Mouse (Mus musculus) kidney, embryonic 16.5 days (tissue): Measurements from ENCODE around the gene 1700102P08Rik. TPM values are rescaled to one million over a fixed set of nuclear protein-coding genes. Genes with fewer than 3 reads are reported as not detected.

ENCODE experiments used
- ATAC-seq: fragments of 200-750 bp; cut with Nextera tagmentation; 2 replicates; pipeline ENCODE4 v1.8.0; 2017; ENCODE audit warnings: moderate TSS enrichment; ENCODE audit not compliant: low FRiP score, low TSS enrichment
- H3K27ac ChIP-seq: fragments of 300-500 bp; sonication (generic); 2 replicates; pipeline ENCODE4 v1.5.1; 2014; ENCODE audit warnings: low read length
- H3K27me3 ChIP-seq: fragments of 300-500 bp; sonication (generic); 2 replicates; pipeline ENCODE4 v1.6.1; 2014; ENCODE audit warnings: low read length, control low read depth, mixed read lengths; ENCODE audit not compliant: insufficient read depth
- H3K36me3 ChIP-seq: fragments of 300-500 bp; sonication (generic); 2 replicates; pipeline ENCODE4 v1.6.1; 2014; ENCODE audit warnings: low read length, control low read depth, mixed read lengths; ENCODE audit not compliant: insufficient read depth
- H3K4me1 ChIP-seq: fragments of 300-500 bp; sonication (generic); 2 replicates; pipeline ENCODE4 v1.6.1; 2014; ENCODE audit warnings: low read length, control low read depth, mixed read lengths; ENCODE audit not compliant: insufficient read depth
- H3K4me2 ChIP-seq: fragments of 300-500 bp; sonication (generic); replicated peaks from 2 replicates; pipeline ENCODE4 v1.6.1; 2014; ENCODE audit warnings: low read depth, low read length
- H3K4me3 ChIP-seq: fragments of 300-500 bp; sonication (generic); 2 replicates; pipeline ENCODE4 v1.5.1; 2014; ENCODE audit warnings: mild to moderate bottlenecking, low read length
- H3K9ac ChIP-seq: fragments of 300-500 bp; sonication (generic); replicated peaks from 2 replicates; pipeline ENCODE4 v1.6.1; 2014; ENCODE audit warnings: low read length
- H3K9me3 ChIP-seq: fragments of 300-500 bp; sonication (generic); 2 replicates; pipeline ENCODE4 v1.6.1; 2016; ENCODE audit warnings: low read length, control low read depth
- WGBS: fragments of 180-500 bp; shearing (Covaris S2); extraction: QIAGEN DNeasy Blood & Tissue Kit; methylation state at CpG from one replicate; pipeline ENCODE4 v1.1.7; 2014; 5-methylcytosine and 5-hydroxymethylcytosine counted together
- polyA plus RNA-seq: library from polyadenylated mRNA; unstranded; fragments of >200 nt; fragmentation: Nextera tagmentation; extraction: Ambion mirVana; gene quantifications from 2 replicates; pipeline ENCODE4 v1.2.1, GENCODE M21; 2015

Gene 1700102P08Rik
- polyA plus RNA-seq, 1 experiment from 2014 or later, result 0.62 TPM

DNA sequence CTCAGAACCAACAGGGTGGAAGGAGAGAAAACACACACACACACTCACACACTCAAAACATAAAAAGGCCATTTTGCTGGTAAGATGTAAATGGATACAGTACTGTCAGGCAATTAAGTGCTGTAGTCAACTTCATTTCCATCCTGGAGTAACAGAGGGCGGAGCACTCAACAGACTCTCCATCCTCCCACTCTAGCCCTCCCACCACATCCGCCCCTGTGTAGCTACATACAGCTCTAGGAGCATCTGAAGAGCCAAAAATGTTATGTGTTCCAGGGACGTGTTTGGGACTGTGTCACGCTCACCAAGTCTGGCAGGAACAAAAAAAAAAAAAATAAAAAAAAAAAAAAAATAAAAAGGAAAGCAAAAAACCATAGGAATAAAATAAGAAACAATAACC, 10.5 kb downstream of the 1700102P08Rik start:
- no peaks in the 10 kb centered on the region for H3K36me3 ChIP-seq
- no peaks in the 10 kb centered on the region for H3K9me3 ChIP-seq
- no peaks in the 10 kb centered on the region for H3K27me3 ChIP-seq
- no peak overlapping the region for H3K4me3 ChIP-seq
- no peak overlapping the region for H3K9ac ChIP-seq
- ATAC-seq, result no peak
- 70% methylated on average over 4 of the region's 4 CpGs for WGBS
- no peak overlapping the region for H3K4me2 ChIP-seq
- no peak overlapping the region for H3K27ac ChIP-seq
- no peaks in the 10 kb centered on the region; the same call in 1 of the 2 replicates for H3K4me1 ChIP-seq

DNA sequence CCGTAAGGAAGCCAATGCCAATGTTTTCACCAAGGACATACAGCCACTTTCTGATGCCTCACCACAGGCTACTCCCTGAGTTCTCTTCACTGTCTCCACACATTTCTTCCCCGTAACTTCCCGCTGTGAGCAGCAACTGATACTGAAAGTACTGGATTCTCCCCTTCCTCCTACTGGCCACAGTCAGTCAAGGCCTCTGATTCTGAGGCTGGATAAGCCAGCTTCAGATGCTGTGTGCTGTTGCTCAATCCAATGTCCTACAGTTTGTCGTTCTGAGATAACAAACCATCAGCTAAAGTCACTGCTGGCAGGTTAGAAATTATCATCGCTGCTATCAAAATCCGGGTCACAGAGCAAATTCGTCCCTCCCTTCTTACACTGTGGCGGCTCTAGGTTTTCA, 11.8 kb downstream of the 1700102P08Rik start:
- H3K9ac ChIP-seq, result no peak overlapping the region
- no peak overlapping the region for H3K4me2 ChIP-seq
- no peak for ATAC-seq
- no peaks in the 10 kb centered on the region for H3K27me3 ChIP-seq
- no peaks in the 10 kb centered on the region for H3K9me3 ChIP-seq
- H3K36me3 ChIP-seq, result no peaks in the 10 kb centered on the region
- H3K27ac ChIP-seq, result no peak overlapping the region
- WGBS, result 64% methylated on average over 8 of the region's 8 CpGs
- H3K4me1 ChIP-seq, result no peaks in the 10 kb centered on the region; the same call in 1 of the 2 replicates
- H3K4me3 ChIP-seq, result no peak overlapping the region

DNA sequence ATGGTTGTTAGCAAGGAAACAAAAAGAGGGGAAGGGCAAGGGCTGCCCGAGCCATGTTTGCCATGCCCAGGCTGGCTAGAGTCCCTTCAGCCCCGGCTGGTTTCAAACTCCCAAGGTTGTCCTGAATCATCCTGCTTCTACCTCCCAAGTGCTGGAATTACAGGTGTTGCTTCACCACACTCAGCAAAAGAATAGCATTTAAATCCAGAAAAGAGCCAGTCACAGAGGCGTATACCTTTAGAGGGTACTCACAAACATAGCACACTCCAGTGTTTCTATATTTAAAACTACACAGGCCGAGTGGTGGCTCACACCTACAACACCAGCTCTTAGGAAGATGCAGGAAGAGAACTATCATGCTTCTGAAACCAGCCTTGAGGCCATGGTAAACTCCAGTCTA, 16.9 kb downstream of the 1700102P08Rik start:
- H3K9ac ChIP-seq, result no peak overlapping the region
- no peak overlapping the region for H3K27ac ChIP-seq
- no peak overlapping the region for H3K4me2 ChIP-seq
- no peak for ATAC-seq
- no peaks in the 10 kb centered on the region for H3K9me3 ChIP-seq
- no peaks in the 10 kb centered on the region; the same call in 1 of the 2 replicates for H3K4me1 ChIP-seq
- H3K27me3 ChIP-seq, result no peaks in the 10 kb centered on the region
- 88% methylated on average over 4 of the region's 4 CpGs for WGBS
- no peak overlapping the region for H3K4me3 ChIP-seq
- no peaks in the 10 kb centered on the region for H3K36me3 ChIP-seq

DNA sequence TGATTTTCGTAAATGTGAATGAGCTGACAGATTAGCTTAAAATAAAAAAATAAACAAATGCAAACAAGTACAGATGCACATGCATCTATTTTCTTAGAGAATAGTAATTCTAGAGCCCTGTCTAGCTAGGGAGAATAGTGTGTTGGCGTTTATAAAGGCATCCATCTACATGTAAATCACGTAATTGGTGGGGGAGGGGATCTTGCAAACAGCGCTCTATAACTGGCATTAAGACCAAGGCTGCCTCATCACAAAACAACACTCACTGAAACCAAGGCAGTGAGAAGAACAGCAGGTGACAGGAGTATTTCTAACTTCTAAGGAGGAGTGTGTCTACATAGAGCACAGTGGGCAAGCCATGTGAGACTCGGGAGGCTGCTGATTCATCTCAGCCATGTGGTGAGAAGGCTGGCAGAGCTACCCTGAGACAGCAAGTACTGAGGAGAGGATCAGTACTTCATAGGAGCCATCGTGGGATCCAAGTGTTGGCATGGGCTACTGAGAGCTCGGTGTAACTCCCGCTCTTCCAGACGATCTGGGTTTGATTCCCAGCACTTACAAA, 18.9 kb downstream of the 1700102P08Rik start:
- Histone ChIP-seq H3K4me1 (no peaks in the 10 kb centered on the region), H3K27me3 (no peaks in the 10 kb centered on the region), H3K9ac (no peak overlapping the region), H3K27ac (no peak overlapping the region), H3K4me3 (no peak overlapping the region), H3K36me3 (no peaks in the 10 kb centered on the region), H3K4me2 (no peak overlapping the region), H3K9me3 (no peaks in the 10 kb centered on the region)
- 78% methylated on average over 9 of the region's 9 CpGs for WGBS
- ATAC-seq, result no peak

DNA sequence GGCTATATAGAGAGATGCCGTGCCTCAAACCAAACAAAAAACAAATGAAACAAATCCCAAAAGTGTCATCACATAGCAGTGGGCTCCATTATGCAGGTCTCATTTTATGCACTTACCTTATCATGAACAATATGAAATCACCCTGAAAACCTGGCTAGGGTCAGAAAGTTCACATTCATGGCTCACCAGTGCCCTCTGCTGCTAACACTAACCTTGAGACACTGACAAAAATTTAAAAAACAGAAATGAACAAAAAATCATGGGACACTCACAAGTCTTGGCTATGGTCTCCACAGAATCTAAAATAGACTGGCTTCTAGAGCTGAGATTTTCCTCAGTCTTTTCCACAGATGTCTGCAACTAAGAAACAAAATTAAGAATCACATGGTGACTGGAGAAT, 19.6 kb downstream of the 1700102P08Rik start:
- Histone ChIP-seq H3K36me3 (no peaks in the 10 kb centered on the region), H3K27me3 (no peaks in the 10 kb centered on the region), H3K4me2 (no peak overlapping the region), H3K9ac (no peak overlapping the region), H3K27ac (no peak overlapping the region), H3K4me1 (no peaks in the 10 kb centered on the region), H3K4me3 (no peak overlapping the region), H3K9me3 (no peaks in the 10 kb centered on the region)
- WGBS, result 83% methylated on average over 1 of the region's 1 CpGs
- ATAC-seq, result no peak

DNA sequence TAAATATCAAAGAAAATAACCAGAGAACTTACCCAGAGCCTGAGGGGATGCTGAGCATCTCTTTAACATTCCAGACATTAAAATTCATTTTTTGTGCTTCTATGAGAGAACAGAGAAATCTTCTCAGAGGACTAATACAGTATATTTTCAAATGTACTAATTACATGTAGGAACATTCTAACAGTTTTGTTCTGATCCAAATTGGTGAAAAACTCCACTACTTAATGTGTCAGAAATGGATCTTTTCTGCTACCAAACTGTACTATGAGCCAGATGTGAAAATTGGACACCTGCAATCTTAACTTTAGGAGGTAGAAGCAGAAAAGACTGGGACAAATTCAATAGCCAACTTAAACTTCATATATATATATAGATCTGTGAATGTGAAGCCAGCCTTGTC, 35.8 kb downstream of the 1700102P08Rik start, which contains the start of gene Ccdc36:
Gene Ccdc36, minus strand, starts transcription at position 101 of the 400 bp plus-strand sequence.
- H3K36me3 ChIP-seq, result no peaks in the 10 kb centered on the region
- no peak within 1 kb of the TSS for H3K4me3 ChIP-seq
- H3K27me3 ChIP-seq, result no peaks in the 10 kb centered on the region
- no peak within 1 kb of the TSS for H3K4me2 ChIP-seq
- no peak within 1 kb of the TSS for H3K9ac ChIP-seq
- ATAC-seq, result no peak
- no peaks in the 10 kb centered on the region for H3K9me3 ChIP-seq
- H3K4me1 ChIP-seq, result no peaks in the 10 kb centered on the region
- no peak within 1 kb of the TSS for H3K27ac ChIP-seq

DNA sequence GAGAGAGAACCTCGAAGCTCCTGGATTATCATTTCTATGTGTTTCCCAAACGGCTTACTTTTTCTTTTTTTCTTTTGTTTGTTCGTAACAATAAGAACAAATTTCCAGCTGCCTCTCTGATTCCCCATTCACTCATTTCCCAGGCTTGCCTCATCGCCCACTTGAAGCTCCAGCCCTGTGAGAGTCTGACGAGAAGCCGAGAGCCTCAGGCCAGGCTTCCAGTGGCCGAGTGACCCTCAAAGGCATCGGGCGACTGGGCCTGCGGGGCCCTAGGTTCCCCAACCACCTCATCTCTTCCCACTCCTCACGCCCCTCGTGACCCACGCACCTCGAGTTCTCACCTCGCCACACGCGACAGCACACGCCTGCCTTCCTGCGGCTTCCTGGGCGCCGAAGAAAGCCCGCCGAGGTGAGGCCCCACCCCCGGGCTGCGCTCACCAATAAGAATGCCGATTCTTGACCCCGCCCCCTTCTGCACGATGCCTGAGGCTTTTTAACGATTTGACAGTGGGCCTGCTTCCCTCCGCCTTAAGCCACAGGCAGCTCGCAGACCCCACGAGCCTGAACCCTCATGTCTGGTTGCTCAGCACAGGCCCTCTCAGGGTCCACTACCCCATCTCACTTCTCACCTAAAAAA, 38.9 kb downstream of the 1700102P08Rik start:
- Histone ChIP-seq H3K27ac (no peak overlapping the region), H3K4me1 (no peaks in the 10 kb centered on the region), H3K27me3 (no peaks in the 10 kb centered on the region), H3K9ac (no peak overlapping the region), H3K9me3 (no peaks in the 10 kb centered on the region), H3K4me3 (peak overlapping the region; percentile 40), H3K4me2 (peak overlapping the region; percentile 57), H3K36me3 (no peaks in the 10 kb centered on the region)
- ATAC-seq, result peak; percentile 76
- WGBS, result 41% methylated on average over 32 of the region's 32 CpGs

DNA sequence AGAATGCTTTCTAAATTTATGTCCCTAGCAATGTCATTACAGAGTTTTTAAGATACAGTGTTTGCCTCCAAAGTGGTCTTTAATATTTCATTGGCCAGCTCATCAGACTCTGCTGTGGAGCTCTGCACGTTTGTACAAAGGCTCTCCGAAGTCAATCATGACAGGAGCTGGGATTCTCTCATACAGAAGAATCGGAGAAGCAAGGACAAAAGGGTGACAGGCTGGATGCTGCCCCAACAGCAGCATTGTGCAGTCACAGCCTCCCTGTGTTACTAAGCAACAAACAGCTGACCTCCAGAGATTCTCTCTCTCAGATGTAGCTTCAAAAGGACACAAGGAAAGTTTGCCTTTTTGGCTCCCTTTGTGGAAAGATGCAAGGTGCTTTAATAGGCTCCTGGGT, 43.6 kb downstream of the 1700102P08Rik start, which contains the start of gene BC048562:
Gene BC048562, plus strand, starts transcription at position 301 of the 400 bp plus-strand sequence.
- H3K9ac ChIP-seq, result no peak within 1 kb of the TSS
- no peaks in the 10 kb centered on the region for H3K36me3 ChIP-seq
- H3K4me1 ChIP-seq, result no peaks in the 10 kb centered on the region
- no peak within 1 kb of the TSS for H3K27ac ChIP-seq
- no peak within 1 kb of the TSS for H3K4me3 ChIP-seq
- H3K9me3 ChIP-seq, result no peaks in the 10 kb centered on the region
- no peaks in the 10 kb centered on the region for H3K27me3 ChIP-seq
- WGBS, result 78% methylated on average over 3 of the region's 3 CpGs
- H3K4me2 ChIP-seq, result no peak within 1 kb of the TSS
- no peak for ATAC-seq

DNA sequence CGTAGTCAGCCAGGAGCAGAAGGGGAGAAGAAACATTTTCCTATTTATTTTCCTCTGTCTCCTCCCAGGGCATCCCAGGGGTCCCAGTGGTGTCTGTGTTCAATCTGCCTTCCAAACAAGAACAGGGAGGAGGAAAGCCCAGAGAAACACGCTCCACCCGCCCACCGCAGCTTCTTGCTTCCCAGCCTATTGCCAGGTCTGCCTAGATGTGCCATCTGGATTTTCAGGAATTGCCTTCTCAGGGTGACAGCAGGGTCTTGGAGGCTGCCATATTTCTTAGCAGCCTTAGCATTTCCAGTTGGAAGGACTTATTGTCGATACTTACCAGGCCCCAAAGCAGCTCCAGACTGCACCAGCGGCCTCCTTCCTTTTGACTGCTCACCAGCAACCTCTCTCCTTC, 46.6 kb downstream of the 1700102P08Rik start:
- ATAC-seq, result no peak
- no peak overlapping the region for H3K4me2 ChIP-seq
- WGBS, result 80% methylated on average over 6 of the region's 6 CpGs

DNA sequence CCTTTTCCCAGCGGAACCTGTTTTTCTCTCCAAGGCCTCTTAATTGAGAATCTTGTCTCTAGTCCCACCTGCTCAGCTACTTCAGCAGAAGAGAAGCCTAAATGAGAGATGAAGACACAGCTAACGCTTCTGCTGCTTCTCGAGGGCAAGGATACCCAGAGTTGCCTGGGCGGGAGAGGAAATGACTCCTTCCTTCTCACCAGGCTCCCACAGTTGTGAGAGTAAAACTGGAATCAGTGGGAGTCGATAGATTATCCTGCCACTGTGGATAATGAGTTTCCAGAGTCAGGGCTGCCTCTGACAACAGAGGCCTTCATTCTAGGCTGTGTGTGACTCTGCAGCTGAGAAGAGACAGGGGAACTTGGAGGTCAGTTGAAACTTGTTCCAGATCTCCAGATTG, 47.9 kb downstream of the 1700102P08Rik start:
- Histone ChIP-seq H3K4me1 (no peaks in the 10 kb centered on the region), H3K4me3 (no peak overlapping the region), H3K27me3 (no peaks in the 10 kb centered on the region), H3K4me2 (no peak overlapping the region), H3K36me3 (no peaks in the 10 kb centered on the region), H3K27ac (no peak overlapping the region), H3K9ac (no peak overlapping the region), H3K9me3 (no peaks in the 10 kb centered on the region)
- ATAC-seq, result no peak
- 57% methylated on average over 5 of the region's 5 CpGs for WGBS

More for the DNA sequence above, 46.6 kb downstream of the 1700102P08Rik start:
- Histone ChIP-seq H3K4me3 (no peak overlapping the region), H3K9me3 (no peaks in the 10 kb centered on the region), H3K27ac (no peak overlapping the region), H3K36me3 (no peaks in the 10 kb centered on the region), H3K4me1 (no peaks in the 10 kb centered on the region), H3K27me3 (no peaks in the 10 kb centered on the region), H3K9ac (no peak overlapping the region)
